Mouse (Mus musculus) 3T3-L1 (cell line): ENCODE measurements around the gene Pkig.
"Not testable (repeated sequence)": the region's sequence is repeated elsewhere in the genome, so short reads cannot be mapped to it uniquely, and the experiment has no call there.

Experiments used
- DNase-seq: peaks from one replicate; pipeline ENCODE4 v3.0.0-alpha.2; 2015; ENCODE audit warnings: low read depth, low spot score

Pkig gene

DNA sequence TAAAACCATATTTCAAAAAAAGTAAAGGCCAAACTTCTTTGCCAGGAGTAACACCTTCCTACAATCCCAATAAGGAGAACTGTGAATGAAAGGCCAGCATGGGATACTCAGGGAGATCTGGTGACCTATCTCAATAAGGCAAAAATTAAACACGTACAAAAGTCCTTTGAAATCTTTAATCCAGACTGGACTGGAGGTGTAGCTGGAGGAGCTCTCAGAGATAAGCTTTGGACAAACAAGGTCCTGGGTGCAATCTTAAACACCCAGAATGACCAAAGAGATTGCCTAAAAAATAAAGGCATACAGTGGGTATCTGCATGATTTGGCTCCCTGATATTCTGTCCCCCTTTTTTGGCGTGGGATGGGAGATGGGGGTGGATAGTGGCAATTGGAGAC is 14.6 kb upstream of the Pkig start:
- DNase-seq: no peak

DNA sequence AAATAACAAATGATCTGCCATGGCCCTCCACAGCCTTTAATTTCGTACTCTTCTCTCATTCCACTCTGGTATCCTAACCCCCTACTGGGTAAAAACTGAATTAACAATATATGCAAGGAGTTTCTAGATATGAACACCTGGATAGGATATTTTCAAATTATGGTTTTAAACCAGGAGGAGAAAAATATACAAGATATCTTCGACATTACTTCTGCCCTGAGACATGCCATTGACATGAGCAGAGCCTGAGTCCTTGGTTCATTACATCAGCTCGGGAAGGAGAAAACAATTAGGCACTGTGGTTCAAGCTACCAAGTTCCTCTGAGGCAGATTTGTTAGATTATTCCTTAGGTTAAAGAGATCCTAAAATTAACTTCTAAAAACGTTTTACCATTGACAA is 14.1 kb upstream of the Pkig start:
- DNase-seq: peak; percentile 59

DNA sequence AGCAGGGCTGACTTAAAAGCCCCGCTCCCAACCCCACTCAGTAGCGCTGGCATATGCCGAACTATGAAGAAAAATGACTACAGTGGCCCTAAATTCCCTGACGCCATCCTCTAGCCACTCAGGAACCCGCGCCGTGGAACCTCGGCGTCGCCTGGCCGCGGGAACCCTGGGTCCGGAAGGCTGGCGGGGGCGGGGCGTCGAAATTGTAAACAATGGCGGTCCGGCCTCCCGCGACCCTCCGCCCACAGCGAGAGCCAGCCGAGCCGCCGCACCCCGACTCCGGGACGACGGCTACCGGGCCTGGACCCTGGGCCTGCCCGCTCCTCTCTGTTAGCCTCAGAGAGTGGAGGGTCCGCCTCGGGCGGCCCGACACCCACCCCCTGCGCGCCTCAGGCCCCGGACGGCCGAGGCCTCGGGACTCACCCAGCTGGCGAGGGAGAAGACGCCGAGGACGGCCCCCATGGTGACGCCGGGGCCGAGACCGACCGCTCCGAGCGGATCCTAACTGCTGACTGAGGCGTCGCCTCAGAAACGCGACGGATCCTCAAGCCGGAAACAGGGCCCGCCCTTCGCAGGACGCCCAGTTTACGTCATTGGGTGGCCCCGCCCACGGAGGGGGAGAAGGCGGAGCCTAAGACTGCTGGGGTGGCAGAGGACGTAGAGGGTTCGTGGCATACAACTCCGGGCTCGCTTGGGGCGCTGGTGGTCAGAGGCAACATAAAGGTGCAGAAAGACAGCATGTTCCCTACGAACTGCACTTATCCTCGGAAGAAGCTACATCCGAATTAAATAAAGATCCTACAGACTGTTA is 13.4 kb upstream of the Pkig start, which contains the start of gene Serinc3:
Serinc3 (minus strand) TSS at position 557 of the 811 bp plus-strand sequence.
- DNase-seq: peak; percentile 99

DNA sequence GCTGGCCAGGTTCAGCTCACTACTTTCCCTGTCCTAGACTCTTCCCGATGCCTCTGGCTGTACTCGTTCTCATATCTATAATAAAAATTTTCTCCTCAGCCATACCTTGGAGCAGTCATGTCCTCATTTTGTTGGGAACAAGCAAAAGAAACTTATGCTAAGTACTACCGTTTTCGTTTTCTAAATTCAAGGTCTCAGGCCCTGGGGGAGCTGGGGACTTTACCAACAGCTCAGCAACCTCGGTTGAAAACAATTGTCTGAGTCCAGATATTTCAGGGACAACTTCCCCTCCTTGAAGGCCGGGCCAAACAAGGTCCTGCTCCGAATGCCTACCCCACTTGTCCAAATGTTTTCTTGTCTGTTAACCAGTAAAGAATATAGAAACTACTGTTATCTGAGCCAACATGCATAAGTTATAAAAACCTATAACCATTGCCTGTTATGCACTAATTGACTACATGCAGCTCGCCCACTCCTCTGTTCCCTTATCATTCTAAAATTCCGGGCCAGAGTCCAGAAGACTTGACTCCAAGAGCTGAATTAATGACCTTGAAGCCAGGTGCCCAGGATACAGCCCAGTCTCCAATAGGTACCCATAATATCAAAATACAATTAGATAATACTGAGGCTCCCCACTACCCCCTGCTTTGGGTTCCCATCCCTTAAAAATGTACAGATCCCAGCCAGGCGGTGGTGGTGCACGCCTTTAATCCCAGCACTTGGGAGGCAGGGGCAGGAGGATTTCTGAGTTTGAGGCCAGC is 12.3 kb upstream of the Pkig start:
- DNase-seq: no peak

DNA sequence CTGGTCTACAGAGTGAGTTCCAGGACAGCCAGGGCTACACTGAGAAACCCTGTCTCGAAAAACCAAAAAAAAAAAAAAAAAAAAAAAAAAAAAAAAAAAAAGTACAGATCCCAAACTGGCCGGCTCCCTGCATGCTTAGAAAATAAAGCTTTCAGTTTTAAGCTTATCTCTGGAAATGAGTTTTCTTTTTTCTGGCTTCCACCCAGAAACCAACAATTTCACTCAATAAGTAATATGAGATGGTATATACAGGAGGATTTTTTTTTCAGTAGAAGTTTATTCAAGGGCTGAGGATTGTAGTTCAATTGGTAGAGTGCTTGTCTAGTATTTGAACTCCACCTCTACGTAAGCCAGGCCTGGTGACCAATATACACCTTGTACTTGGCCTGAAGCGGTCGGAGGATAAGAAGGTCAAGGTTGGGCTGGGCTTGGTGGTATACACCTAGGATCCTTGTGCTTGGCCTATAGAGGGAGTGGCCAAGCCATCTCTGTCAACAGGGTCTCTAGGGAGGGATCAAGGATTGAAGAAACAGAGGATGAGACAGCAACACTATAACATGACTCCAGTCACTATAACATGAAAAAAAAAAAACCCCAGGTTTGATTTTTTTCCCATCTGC is 11.6 kb upstream of the Pkig start:
- DNase-seq: no peak

DNA sequence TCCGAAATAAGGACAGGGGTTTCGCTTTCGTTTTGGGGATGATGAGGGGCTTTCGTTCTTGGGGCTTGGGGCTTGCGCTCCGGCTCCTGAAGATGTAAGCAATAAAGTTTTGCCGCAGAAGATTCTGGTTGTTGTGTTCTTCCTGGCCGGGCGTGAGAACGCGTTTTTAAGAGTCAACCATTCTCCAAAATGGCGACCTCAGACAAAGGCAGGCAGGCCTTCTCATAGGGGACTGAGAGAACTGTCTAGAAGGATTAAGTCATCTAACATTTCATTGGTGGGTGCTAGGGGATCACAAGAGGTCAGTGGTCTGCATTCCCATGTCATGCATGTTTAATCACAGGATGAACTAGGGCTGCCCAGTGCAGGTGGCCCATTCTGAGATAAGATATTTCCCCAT is 2.5 kb upstream of the Pkig start:
- DNase-seq: not testable (repeated sequence)

DNA sequence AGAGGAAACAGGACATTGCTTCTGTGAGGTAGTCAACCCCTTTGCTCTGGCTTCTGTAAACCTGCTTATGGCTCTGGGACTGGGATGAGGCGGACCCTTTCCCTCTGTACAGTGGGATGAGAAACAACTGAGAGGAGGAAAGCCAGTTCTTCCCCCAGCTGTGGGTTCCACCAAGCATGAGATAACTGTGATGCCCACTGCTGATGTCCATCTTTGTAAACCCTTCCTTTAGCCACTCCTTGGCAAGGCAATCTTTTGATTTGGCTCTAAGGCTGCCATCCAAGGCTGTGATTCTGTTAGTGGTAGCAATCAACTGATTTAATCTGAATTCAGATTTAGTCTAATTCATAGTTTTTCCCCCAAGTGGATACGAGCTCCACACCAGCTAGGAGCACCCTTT is 700 bp upstream of the Pkig start:
- no peak for DNase-seq

DNA sequence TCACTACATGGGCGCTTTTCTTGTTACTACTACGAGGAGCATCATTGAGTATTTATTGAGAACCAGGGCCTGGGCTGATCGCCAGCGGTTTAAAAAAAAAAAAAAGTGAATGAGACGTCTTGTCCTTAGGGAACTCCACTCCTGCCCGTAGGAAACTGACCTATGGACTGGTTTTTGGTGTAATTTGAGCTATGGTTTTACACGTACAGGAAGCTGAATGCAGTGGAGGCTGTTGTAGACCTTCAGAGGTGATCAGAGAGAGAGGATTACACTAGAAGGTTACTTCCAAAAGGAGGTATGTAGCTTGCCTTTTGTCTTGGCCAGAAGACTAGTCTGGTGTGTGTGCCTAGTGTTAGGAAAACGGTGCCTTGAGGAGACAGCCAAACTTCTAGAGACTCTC is 755 bp downstream of the Pkig start:
- DNase-seq: peak; percentile 84

DNA sequence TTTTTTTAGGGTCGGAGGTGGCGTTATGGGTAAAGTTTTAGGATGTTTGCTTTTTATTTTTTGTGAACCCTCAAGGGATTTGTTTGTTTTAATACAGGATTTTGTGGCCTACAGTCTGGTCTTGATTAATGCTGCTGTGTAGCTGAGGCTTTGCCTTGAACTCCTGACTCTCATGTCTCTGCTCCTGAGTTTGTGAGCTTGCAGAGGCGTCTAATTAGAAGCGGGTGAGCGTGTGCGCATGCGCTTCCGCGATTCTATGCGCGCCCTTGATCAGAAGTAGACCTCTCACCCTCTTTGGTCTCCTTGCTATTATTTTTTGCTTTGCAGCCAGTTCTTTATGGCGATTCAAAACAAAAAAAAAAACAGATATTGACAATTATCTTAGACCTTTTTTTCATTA is 1.2 kb downstream of the Pkig start:
- no peak for DNase-seq

DNA sequence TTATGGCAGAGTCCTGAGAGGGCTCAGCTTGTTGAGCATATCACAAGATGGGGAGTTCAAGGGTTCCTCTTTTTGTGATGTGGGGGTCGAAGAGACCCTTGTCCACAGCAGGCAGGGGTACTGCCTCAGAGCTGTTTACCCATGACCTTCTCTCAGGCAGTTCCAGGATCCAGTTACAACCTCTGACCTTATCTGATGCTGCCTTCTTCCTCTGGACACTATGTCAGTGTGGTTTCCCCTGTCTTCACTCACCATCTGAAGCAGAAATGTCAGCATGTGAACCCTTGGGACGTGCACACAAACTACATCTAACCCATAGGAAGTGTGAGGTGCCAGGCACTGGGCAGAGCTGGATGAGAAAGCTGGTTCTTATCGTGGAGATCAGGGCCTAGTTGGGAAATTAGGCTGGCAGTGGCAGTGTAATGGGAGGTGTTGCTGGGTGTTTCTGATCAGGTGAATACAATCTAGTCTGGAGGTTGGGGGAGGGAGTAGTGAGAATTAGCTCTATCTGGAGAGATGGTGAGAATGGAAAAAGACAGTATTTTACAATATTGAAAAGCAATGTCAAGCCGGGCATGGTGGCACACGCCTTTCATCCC is 2.0 kb downstream of the Pkig start:
- DNase-seq: no peak

DNA sequence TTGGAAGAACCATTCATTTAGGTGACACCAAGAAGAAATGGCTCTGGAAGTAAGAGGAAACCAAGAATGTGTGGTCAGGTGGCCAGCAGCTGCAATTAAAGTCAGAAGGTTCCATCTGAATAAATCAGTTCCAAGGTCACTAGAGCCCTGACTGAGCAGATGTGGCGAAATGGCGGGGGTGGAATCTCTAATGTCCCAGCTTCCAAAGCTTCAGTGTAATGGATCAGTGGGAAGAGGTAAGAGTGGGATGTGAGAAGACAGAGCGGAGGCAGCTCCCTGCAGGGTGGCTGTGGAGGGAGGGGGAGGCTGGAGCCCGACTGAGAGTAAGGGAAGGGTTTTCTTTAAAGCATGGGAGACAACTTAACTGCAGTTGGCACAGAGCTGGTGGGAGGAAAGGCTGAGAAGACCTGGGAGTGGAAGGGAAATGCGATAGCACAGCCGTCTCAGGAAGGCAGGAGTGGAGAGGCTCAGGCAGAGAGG is 3.2 kb downstream of the Pkig start:
- no peak for DNase-seq

DNA sequence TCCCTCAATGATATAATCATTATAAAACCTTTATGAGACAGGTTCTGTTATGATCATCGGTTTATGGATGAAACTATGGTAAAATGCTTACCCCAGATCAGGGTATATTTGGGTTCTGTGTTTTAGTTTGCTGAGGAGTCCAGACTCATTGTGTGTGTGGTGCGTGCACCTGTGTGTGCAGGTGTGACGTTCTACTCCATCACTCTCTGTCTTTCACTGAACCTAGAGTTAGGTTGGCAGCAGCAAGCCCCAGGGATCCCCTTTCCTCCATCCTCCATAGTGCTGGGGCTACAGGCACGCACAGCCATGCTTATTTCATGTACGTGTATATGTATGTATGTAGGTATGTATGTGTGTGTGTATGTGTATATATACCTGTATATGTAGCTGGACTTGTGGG is 3.9 kb downstream of the Pkig start:
- no peak for DNase-seq

DNA sequence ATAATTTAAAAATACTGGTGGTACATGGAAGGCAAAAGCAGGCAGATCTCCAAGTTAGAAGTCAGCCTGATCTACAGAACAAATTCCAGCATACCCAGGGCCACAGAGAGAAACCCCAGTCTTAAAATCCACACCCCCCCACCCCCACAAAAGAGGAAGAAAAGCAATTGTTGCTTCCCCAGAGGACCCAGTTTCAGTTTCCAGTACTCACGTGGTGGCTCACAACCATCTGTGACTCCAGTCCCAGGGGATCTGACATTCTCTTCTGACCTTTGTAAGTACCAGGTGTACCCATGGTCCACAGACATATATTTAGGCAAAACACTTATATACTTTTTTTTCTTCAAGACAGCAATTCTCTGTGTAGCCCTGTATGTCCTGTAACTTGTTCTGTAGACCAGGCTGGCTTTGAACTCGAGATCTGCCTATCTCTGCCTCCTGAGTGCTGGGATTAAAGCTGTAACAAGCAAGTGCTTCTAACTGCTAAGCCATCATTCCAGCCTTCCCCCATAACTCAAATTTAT is 4.6 kb downstream of the Pkig start:
- DNase-seq: no peak

DNA sequence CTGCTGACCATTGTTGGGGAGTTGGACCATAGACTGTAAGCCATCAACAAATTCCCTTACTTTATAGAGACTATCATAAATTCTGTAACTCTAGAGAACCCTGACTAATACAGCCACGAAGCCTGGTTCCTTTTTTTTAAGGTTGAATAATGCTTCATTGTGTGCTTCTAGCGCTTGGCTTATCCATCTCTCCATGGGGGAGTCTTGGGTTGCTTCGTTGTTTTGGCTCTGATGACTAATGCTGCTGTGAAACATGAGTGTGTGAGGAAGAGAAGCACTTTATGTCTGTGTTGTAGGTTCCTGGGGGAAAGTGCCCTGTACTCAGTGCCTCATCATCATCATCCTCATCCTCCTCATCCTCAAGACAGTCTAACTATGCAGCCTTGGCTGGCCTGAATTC is 5.7 kb downstream of the Pkig start:
- DNase-seq: peak; percentile 80

DNA sequence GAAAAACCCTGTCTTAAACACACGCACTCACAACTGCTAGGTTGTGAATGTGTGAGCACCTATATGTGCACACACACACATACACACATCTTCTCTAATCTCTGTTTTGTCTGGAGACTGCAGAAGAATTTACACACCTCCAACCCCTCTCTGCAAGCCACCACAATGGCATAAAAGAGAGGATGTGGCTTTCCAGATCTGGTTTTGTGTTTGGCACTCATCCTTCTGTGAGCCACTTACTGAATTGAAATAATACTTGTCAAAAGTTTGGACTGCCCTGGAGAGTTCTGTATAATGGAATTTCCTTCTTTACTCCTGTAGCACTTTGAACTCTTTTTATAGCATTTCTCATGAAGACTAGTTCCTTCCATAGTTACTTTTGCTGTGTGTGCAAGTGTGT is 8.9 kb downstream of the Pkig start:
- no peak for DNase-seq

DNA sequence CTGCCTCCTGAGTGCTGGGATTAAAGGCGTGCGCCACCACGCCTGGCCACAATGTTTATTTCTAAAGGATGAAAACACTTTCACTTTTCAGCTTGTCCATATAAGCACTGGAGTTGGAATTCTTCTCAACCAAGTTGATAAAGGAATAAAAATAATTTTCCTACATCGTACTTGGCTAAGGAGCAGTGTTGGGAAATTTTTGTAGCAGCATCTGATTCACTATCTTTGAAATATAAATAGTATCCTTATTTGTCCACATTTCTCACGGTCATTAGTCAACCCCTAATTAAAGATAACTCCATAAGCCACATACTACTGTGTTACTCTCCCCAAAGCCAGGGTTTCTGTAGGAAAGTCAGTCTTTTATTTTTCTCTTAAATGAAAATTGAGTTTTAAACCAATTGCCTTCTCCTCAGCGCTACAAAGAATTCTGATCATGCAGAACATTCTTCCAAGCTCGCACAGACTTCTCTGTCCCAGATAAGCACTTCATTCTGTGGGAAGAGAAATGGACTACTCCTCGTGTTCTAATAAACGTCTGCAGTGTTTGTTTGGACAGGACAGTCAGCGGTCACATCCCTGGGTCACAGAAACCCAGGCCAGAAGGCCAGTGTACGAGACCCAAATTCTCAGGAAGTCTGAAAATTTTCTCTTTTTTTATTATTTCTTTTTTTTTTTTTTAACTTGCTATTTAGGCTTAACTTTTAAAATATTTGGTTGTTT is 12.8 kb downstream of the Pkig start:
- no peak for DNase-seq

DNA sequence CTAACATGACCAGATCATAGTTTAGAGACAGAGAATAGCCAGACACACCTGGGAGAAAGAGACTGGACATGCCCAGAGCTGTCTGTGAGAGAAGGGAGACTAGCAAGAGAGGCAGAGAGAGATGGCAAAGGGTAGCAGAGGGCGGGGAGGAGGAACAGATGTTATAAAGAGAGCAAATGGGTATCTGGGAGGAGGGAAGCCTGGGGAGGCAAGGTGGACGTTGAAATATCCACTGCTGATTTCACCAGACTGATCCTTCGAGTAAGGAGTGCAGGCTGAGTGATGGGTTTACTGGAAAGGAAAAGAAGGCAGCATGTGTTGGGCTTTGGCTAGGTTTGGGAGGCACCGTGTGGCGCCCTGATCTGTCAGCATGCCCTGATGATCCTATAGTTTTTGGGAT is 16.2 kb downstream of the Pkig start:
- DNase-seq: peak; percentile 56

DNA sequence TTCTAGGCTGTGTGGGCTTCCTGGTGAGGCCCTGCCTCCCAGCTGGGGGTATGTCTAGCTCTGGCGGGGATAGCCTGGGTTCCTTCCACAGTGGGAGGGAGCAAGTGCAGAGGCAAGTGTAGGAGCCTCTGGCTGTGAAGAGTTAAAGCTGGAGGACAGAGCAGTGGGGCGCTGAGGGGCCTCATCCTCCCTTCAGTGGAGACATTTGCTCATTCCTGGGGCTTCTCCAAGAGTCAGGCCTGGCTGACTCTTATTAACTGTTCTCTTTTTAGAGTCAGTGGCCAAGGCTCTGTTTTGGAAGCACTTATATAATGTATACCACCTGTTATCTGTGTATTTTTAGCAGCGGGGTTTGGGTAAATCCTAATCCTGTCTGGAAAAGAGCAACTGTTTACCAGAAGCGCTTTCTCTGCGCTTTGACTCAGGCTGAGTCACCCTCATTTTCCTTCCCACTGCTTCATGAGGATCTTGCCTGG is 17.0 kb downstream of the Pkig start:
- DNase-seq: peak; percentile 93

DNA sequence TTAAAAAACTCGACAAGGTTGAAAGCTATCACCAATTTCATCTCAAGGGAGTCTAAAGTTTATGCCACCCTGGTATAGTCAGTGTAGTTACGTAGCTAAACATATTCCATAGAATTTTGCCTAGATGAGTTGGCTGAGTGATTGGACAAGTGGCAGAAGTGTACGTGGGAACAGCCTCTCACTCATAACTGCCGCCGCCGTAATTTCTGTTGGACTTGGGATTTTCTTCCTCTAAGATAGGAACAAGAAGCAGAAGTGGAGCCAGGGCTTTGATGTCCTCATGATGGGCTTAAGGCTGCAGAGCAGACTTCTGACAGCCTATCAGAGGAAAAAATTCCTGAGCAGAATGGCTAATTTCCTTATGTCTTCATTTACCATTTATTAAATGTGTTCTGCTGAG is 17.5 kb downstream of the Pkig start:
- no peak for DNase-seq

DNA sequence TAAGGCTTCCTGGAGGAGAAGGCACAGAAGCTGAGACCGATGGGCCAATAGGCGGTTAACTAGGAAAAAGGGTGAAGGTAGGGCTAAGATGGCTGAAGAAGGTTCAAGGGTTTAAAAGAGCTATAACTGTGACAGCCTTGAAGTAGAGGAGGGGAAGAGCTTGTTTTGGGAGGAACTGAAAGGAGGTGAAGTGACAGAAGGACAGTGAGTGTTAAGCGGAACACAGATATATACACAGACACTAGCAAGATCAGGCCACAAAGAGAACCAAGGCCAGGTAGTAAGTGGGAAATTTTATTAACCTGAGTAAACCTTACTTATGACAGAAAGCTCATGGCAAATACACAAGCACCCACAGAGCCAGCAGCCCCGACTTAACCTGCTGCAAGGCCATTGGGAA is 18.1 kb downstream of the Pkig start:
- DNase-seq: no peak

DNA sequence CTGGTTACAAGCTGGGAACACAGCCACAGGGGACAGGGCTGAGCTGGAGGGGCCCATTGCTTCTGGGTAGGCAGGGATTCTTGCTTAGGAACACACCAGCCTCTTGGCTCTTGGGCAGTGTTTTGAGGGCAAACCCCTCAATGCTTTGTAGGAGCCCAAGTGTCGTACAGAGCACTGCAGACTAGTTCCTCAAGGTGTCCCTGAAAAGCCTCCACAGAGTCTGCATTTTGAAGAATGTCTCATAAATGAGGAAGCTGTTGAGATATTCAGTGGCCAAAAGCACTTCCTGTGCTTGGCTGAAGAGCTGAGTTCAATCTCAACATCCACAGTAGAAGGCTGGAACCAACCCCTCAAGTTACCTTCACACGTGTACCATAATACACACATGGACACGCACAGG is 18.6 kb downstream of the Pkig start:
- DNase-seq: no peak
